Mouse (Mus musculus): Measurements from ENCODE around the gene Gm21962. TPM values are rescaled to one million over a fixed set of nuclear protein-coding genes. Genes with fewer than 3 reads are reported as not detected.
"Not testable (repeated sequence)": the region's sequence is repeated elsewhere in the genome, so short reads cannot be mapped to it uniquely, and the experiment has no call there.

Gm21962 gene
- 0.98 TPM in 1 of 2 replicates, not detected in the other for total RNA-seq (2017)

GRCm38 (mm10) chr3:137671224-137671623, at the start of gene Gm21962:
Gene Gm21962, plus strand, starts transcription at chr3:137671524.
- not testable (repeated sequence) for ATAC-seq (ENCODE audit: extremely low read depth, insufficient number of reproducible peaks, low FRiP score, poor library complexity, severe bottlenecking)

- no peak for ATAC-seq (ENCODE audit: extremely low read depth, insufficient number of reproducible peaks, low FRiP score, poor library complexity, severe bottlenecking)
Measured at GRCm38 (mm10) chr3:137622091-137622490, 49.2 kb upstream of the Gm21962 start.

- no peak for ATAC-seq (ENCODE audit: extremely low read depth, insufficient number of reproducible peaks, low FRiP score, poor library complexity, severe bottlenecking)
Measured at GRCm38 (mm10) chr3:137622895-137623580, 48.3 kb upstream of the Gm21962 start.

- 0 out of 2 replicates have a peak, but pooled peaks have one; percentile 26 for ATAC-seq (ENCODE audit: extremely low read depth, insufficient number of reproducible peaks, low FRiP score, poor library complexity, severe bottlenecking)
Measured at GRCm38 (mm10) chr3:137623581-137624362, 47.6 kb upstream of the Gm21962 start.

GRCm38 (mm10) chr3:137625054-137625453, 46.3 kb upstream of the Gm21962 start:
- ATAC-seq (ENCODE audit: extremely low read depth, insufficient number of reproducible peaks, low FRiP score, poor library complexity, severe bottlenecking), result no peak

GRCm38 (mm10) chr3:137633726-137634125, 37.6 kb upstream of the Gm21962 start:
- no peak for ATAC-seq (ENCODE audit: extremely low read depth, insufficient number of reproducible peaks, low FRiP score, poor library complexity, severe bottlenecking)

GRCm38 (mm10) chr3:137636571-137636970, 34.8 kb upstream of the Gm21962 start:
- no peak for ATAC-seq (ENCODE audit: extremely low read depth, insufficient number of reproducible peaks, low FRiP score, poor library complexity, severe bottlenecking)

- no peak for ATAC-seq (ENCODE audit: extremely low read depth, insufficient number of reproducible peaks, low FRiP score, poor library complexity, severe bottlenecking)
Measured at GRCm38 (mm10) chr3:137641238-137641637, 30.1 kb upstream of the Gm21962 start.

- ATAC-seq (ENCODE audit: extremely low read depth, insufficient number of reproducible peaks, low FRiP score, poor library complexity, severe bottlenecking), result no peak
Measured at GRCm38 (mm10) chr3:137642137-137642536, 29.2 kb upstream of the Gm21962 start.

GRCm38 (mm10) chr3:137642568-137642967, 28.8 kb upstream of the Gm21962 start:
- no peak for ATAC-seq (ENCODE audit: extremely low read depth, insufficient number of reproducible peaks, low FRiP score, poor library complexity, severe bottlenecking)

GRCm38 (mm10) chr3:137644081-137644480, 27.2 kb upstream of the Gm21962 start:
- ATAC-seq (ENCODE audit: extremely low read depth, insufficient number of reproducible peaks, low FRiP score, poor library complexity, severe bottlenecking), result no peak

- no peak for ATAC-seq (ENCODE audit: extremely low read depth, insufficient number of reproducible peaks, low FRiP score, poor library complexity, severe bottlenecking)
Measured at GRCm38 (mm10) chr3:137644947-137645346, 26.4 kb upstream of the Gm21962 start.

- no peak for ATAC-seq (ENCODE audit: extremely low read depth, insufficient number of reproducible peaks, low FRiP score, poor library complexity, severe bottlenecking)
Measured at GRCm38 (mm10) chr3:137647427-137648100, 23.8 kb upstream of the Gm21962 start.

GRCm38 (mm10) chr3:137649112-137649511, 22.2 kb upstream of the Gm21962 start:
- ATAC-seq (ENCODE audit: extremely low read depth, insufficient number of reproducible peaks, low FRiP score, poor library complexity, severe bottlenecking), result no peak

- ATAC-seq (ENCODE audit: extremely low read depth, insufficient number of reproducible peaks, low FRiP score, poor library complexity, severe bottlenecking), result no peak
Measured at GRCm38 (mm10) chr3:137652853-137653252, 18.5 kb upstream of the Gm21962 start.

- no peak for ATAC-seq (ENCODE audit: extremely low read depth, insufficient number of reproducible peaks, low FRiP score, poor library complexity, severe bottlenecking)
Measured at GRCm38 (mm10) chr3:137680923-137681322, 9.6 kb downstream of the Gm21962 start.

GRCm38 (mm10) chr3:137682911-137683806, 11.8 kb downstream of the Gm21962 start:
- ATAC-seq (ENCODE audit: extremely low read depth, insufficient number of reproducible peaks, low FRiP score, poor library complexity, severe bottlenecking), result no peak

- no peak for ATAC-seq (ENCODE audit: extremely low read depth, insufficient number of reproducible peaks, low FRiP score, poor library complexity, severe bottlenecking)
Measured at GRCm38 (mm10) chr3:137683807-137684403, 12.6 kb downstream of the Gm21962 start.

Data from neutrophil, adult 5-6 weeks (primary cell).